Mouse (Mus musculus) liver, embryonic 14.5 days (tissue): Measurements from ENCODE around the gene Ppm1m.

Source experiments
- CTCF ChIP-seq: IDR thresholded peaks from 2 replicates; pipeline ENCODE4 v1.5.1; 2016; ENCODE audit warnings: antibody characterized with exemption, low read depth, control low read depth
- EP300 ChIP-seq: IDR thresholded peaks from 2 replicates; pipeline ENCODE4 v1.6.1; 2016; ENCODE audit warnings: antibody characterized with exemption, low read depth

DNA sequence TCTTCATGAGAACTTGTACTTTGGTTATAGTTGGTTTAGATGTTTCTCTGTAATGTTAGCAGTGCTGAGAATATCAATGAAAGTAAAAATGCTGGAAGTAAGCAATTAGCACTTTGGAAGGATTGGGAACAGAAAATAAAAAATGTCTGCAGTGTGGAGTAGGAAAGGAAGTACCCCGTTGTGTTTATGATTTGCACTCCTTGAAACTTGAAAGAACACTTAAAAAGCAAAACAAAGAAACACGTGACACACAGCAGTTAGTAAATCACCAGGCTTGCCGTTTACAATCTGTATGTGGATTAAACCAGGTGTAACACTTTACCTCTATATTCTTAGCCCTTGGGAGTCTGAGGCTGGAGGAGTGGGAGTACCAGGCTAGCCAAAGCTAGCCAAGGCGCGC, 22.8 kb downstream of the Ppm1m start:
- TF ChIP-seq EP300 = no peak
- no peak for TF ChIP-seq CTCF
